Mouse (Mus musculus) bone marrow macrophage, adult 2 months (primary cell): ENCODE results near the gene Sqstm1.

Experiments used
- CTCF ChIP-seq: IDR thresholded peaks from 2 replicates; pipeline ENCODE4 v1.5.1; 2012; ENCODE audit warnings: low read depth, mild to moderate bottlenecking, low read length, moderate library complexity
- POLR2A ChIP-seq: IDR thresholded peaks from 2 replicates; pipeline ENCODE4 v1.6.1; 2012; ENCODE audit warnings: mild to moderate bottlenecking, low read depth, low read length, borderline replicate concordance

GRCm38 (mm10) chr11:50216724-50217366 is 6.2 kb upstream of the Sqstm1 start:
- no peak for TF ChIP-seq POLR2A
- TF ChIP-seq CTCF, result no peak
